Mouse (Mus musculus) c-Kit-positive CD71-positive TER-119-negative erythroid progenitor cells, embryonic 14.5 days (primary cell): ENCODE results near the gene Etfrf1.

Source experiments
- DNase-seq: peaks from one replicate; pipeline ENCODE4 v3.0.0-alpha.2; 2013; ENCODE audit warnings: low read depth

Etfrf1 gene

GRCm38 (mm10) chr6:145210816-145211338 lies at the start of gene Etfrf1, which contains the start of gene Casc1:
Gene Etfrf1, plus strand, starts transcription at chr6:145211134.
Gene Casc1, minus strand, starts transcription at chr6:145211005.
- peak; percentile 99 for DNase-seq

- no peak for DNase-seq
Observed at GRCm38 (mm10) chr6:145171892-145172606, 38.9 kb upstream of the Etfrf1 start.

- no peak for DNase-seq
Observed at GRCm38 (mm10) chr6:145173781-145174191, 37.1 kb upstream of the Etfrf1 start.

DNA sequence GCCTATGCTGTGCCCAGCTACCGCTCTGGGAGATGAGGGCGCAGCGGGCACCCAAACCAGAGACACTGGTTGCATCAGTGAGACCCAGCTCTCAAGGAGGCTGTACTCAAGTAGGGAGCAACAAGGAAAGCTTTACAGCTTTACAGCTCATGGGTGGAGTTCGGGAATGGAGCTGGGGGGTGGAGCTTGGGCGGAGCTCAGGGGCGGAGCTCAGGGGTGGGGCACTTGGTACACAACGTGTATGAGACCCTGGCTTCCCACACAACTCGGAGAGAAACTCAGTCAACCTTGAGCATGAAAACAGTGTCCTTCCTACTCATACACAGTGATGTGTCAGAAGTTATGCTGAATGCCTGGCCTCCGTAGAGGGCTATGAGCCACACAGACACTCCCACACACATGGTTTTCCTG lies 35.4 kb upstream of the Etfrf1 start:
- no peak for DNase-seq

- no peak for DNase-seq
Observed at GRCm38 (mm10) chr6:145176474-145176873, 34.5 kb upstream of the Etfrf1 start.

GRCm38 (mm10) chr6:145179665-145180064 lies 31.3 kb upstream of the Etfrf1 start:
- DNase-seq, result peak; percentile 25

DNA sequence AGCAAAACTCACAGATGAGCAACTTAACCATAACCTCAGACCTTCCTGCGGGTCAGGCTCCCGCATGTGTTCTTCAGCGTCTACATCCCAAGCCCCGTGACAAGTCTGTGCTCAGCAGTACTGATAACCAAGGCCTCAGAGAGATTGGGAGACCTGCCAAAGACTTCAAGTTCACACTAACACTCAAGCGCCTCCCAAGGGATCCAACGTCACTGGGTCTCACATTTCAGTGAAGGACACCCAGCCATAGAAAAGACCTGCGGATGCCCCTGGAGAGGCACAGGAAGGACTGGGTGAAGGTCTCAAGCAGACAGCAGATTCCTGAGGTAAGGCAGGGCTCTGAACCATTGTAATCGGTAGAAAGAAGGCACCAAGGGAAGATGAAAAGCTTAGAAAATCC lies 28.9 kb upstream of the Etfrf1 start:
- no peak for DNase-seq

GRCm38 (mm10) chr6:145186096-145186495 lies 24.8 kb upstream of the Etfrf1 start:
- no peak for DNase-seq

DNA sequence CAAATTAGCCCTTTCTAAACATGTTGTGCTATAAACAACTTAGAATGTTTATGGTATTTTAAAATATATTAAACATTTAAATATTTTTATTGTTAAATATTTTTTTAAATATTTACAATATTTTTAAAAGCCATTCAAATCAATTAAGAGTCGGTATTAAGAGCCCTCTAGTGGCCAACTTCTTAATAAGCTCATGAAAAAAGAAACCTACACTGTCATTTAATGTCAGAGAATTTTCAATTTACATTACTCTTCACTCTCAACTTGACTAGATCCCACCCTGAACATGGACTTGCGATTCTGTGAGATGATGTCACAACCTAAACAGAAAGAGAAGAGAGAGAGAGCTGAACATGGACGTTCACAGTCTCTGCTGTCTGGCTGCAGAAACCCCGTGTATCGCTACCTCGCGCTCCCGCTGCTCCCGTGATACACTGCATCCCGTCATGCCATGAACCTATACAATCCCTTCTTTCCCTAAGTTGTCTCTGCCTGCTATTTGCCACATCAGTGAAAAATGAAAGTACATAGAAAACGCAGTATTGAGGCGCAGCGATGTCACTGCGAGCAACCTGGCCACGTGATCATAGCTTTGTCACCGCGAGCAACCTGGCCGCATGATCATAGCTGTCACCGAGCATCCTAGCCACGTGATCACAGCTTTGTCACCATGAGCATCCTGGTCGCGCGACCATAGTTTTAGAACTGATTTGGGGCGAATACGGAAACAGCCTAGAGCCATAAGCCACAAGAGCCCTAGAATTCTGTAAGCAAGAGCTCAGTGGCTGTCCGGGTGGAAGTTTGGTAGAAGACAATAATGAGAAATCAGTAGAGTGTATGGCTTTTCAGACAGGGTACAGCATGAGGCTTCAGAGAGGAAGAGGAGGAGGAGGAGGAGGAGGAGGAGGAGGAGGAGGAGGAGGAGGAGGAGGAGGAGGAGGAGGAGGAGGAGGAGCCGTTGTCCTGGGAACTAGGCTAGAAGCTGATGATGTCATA lies 23.5 kb upstream of the Etfrf1 start:
- DNase-seq, result peak; percentile 27

GRCm38 (mm10) chr6:145193038-145193437 lies 17.9 kb upstream of the Etfrf1 start:
- no peak for DNase-seq

DNA sequence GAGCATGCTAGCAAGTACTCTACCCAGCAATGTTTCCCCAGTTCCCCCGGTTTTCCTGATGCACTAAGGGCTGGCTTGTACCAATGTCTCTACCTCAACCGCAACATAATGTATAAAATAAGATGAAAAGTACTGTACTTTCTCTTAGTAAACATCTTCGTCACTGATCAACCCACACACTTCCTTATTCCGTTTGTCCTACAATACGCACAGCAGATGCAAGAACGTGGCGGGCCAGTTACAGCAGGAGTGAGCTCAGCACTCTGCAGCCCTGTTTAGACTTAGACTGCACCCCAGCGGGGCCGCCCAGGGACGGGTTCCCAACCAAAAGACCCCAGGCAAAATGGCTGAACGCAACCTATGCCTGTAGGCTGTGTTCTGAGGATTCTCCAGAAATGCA lies 17.5 kb upstream of the Etfrf1 start:
- DNase-seq, result no peak

GRCm38 (mm10) chr6:145197949-145198686 lies 12.8 kb upstream of the Etfrf1 start:
- DNase-seq, result no peak

GRCm38 (mm10) chr6:145202432-145203125 lies 8.4 kb upstream of the Etfrf1 start:
- no peak for DNase-seq

DNA sequence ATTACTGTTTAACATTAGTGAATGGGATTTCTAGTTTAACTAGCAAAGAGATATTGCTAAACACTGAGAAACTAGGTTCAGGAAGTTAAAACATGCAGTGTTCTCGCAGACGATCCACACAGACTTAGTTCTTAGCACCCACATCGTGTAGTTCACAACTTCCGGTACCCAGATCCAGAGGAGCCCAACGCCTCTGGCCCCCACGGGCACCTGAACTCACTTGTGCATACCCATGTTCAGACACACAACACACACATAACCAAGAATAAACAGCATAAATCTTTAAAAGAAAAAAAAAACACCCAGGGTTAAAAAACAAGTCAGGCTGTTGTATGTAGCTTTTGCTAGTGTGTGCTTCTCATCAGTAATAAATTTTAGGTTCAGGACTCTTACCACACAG lies 6.5 kb upstream of the Etfrf1 start:
- no peak for DNase-seq

DNA sequence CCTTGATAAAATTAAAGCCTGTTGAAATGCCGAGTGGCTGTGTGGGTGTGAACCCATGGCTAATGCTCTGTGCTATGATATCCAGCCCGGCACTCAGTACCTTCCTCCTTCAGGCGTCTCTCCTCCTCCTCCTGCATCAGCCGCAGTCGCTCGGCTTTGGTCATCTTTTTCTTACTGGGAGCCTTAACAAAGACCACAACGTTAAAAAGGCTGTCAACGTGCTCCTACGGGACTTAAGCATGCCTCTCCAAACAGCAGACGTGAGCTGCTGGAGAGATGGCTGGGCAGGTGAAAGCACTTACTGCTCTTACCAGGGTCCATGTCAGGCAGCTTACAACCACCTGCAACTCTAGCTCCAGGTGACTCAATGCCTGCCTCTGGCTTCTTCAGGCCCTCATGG lies 5.8 kb upstream of the Etfrf1 start:
- DNase-seq, result no peak

DNA sequence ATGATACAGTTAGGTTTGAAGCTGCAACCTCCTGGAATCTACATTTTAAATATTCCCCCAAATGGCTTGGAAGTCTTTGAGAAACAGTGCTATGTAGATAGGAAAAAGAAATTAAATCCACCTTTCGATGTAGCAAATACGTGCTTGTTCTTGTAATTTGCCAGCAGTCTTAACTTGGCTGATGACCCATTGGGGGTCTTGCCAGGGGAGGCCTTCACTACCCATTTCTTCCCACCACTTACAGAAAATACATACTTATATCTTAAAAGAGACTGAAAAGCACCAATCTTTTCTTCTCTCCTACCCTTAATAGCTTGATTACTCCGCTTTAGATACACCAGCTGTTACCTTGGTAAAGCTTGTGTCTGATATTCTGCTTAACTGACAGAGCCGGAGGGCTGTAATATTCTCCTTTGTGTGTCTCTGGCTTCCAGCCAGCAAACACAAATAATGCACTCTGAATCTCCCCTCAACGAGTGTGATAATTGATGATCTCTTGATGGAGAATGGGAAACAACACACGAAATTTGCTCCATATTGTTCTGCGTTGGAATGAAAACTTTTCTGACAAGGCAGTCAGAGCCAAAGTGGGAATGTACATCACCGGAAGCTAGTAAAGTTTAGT lies 766 bp upstream of the Etfrf1 start:
- DNase-seq, result no peak

GRCm38 (mm10) chr6:145211376-145212305 lies 707 bp downstream of the Etfrf1 start:
- DNase-seq, result no peak

DNA sequence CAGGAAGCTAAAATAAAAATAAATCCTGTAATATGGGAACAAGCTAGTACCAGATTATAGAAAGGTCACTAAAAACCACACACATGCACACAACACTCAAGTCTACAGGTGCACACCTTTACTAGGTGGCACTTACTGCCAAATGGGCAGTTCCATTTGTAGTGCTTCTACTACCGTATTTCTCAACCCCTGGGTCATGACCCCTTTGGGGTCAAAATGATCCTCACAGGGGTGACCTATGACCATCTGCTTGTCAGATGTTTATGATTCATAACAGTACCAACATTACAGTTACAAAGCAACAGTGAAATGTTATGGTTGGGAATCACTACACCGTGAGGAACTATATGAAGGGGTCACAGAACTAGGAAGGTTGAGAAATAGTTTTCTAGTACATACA lies 3.0 kb downstream of the Etfrf1 start:
- no peak for DNase-seq

- no peak for DNase-seq
Observed at GRCm38 (mm10) chr6:145215826-145216225, 4.9 kb downstream of the Etfrf1 start.

DNA sequence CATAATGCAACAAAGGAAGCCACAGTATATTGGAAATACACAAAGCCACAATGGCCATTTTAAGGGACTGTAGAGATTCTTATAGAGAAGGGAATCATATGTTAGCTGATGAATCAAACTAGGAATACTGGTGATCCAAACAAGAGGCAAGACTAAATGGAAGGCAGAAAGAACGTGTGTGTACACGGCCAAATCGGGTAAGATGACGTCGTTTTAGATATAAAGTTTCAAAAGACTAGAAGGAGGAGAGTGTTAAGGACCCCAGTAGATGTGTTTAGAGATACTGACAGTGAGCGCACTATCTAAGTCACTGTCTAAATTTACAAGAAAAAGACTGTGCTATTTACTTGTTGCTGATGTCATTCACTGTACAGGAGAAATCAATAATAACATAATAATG lies 13.3 kb downstream of the Etfrf1 start:
- no peak for DNase-seq
